Mouse (Mus musculus) embryonic facial prominence, embryonic 14.5 days (tissue): ENCODE measurements around the gene Gmds. TPM values are rescaled to one million over a fixed set of nuclear protein-coding genes. Genes with fewer than 3 reads are reported as not detected.
A peak's percentile ranks its signal among the peaks of the same experiment; 100 is the strongest.

Experiments used
- ATAC-seq: fragments of 200-750 bp; cut with Nextera tagmentation; 2 replicates; pipeline ENCODE4 v1.8.0; 2017; ENCODE audit warnings: low read depth, moderate number of reproducible peaks, moderate TSS enrichment
- DNase-seq: peaks from one replicate; pipeline ENCODE4 v3.0.0-alpha.2; 2015; ENCODE audit warnings: low spot score
- H3K27ac ChIP-seq: fragments of 300-500 bp; sonication (generic); replicated peaks from 2 replicates; pipeline ENCODE4 v1.5.1; 2014; ENCODE audit warnings: low read depth, mild to moderate bottlenecking, low read length, moderate library complexity
- H3K27me3 ChIP-seq: fragments of 300-500 bp; sonication (generic); replicated peaks from 2 replicates; pipeline ENCODE4 v1.6.1; 2014; ENCODE audit warnings: low read length; ENCODE audit not compliant: control insufficient read depth, insufficient read depth
- H3K36me3 ChIP-seq: fragments of 300-500 bp; sonication (generic); 2 replicates; pipeline ENCODE4 v1.6.1; 2014; ENCODE audit warnings: low read length, mixed read lengths; ENCODE audit not compliant: control insufficient read depth, insufficient read depth
- H3K4me1 ChIP-seq: fragments of 300-500 bp; sonication (generic); 2 replicates; pipeline ENCODE4 v1.6.1; 2014; ENCODE audit warnings: antibody characterized with exemption, low read length; ENCODE audit not compliant: control insufficient read depth, insufficient read depth
- H3K4me2 ChIP-seq: fragments of 300-500 bp; sonication (generic); 2 replicates; pipeline ENCODE4 v1.6.1; 2014; ENCODE audit warnings: low read depth, mild to moderate bottlenecking, low read length, moderate library complexity, mixed read lengths
- H3K4me3 ChIP-seq: fragments of 300-500 bp; sonication (generic); 2 replicates; pipeline ENCODE4 v1.5.1; 2014; ENCODE audit warnings: low read depth, mild to moderate bottlenecking, low read length
- H3K9ac ChIP-seq: fragments of 300-500 bp; sonication (generic); 2 replicates; pipeline ENCODE4 v1.6.1; 2014; ENCODE audit warnings: low read depth, mild to moderate bottlenecking, low read length, moderate library complexity, mixed read lengths
- H3K9me3 ChIP-seq: fragments of 300-500 bp; sonication (generic); 2 replicates; pipeline ENCODE4 v1.6.1; 2016; ENCODE audit warnings: low read length; ENCODE audit not compliant: control insufficient read depth
- WGBS: fragments of 180-500 bp; shearing (Covaris S2); extraction: QIAGEN DNeasy Blood & Tissue Kit; methylation state at CpG from one replicate; pipeline ENCODE4 v1.1.7; 2014; 5-methylcytosine and 5-hydroxymethylcytosine counted together
- polyA plus RNA-seq: library from polyadenylated mRNA; unstranded; fragments of >200 nt; fragmentation: Nextera tagmentation; extraction: Ambion mirVana; gene quantifications from 2 replicates; pipeline ENCODE4 v1.2.1, GENCODE M21; 2014

The Gmds gene
- polyA plus RNA-seq, 1 experiment from 2014 or later: 39.4 TPM

GRCm38 (mm10) chr13:32113875-32114274 is 224.7 kb downstream of the Gmds start:
- Histone ChIP-seq H3K36me3 (no peaks in the 10 kb centered on the region), H3K27me3 (no peaks in the 10 kb centered on the region), H3K9ac (no peak overlapping the region), H3K4me3 (no peak overlapping the region), H3K9me3 (no peaks in the 10 kb centered on the region), H3K27ac (no peak overlapping the region), H3K4me1 (no peaks in the 10 kb centered on the region), H3K4me2 (no peak overlapping the region)
- WGBS: 95% methylated on average over 3 of the region's 3 CpGs
- ATAC-seq (no peak), DNase-seq (no peak)

GRCm38 (mm10) chr13:32088303-32088977 is 250.1 kb downstream of the Gmds start:
- DNase-seq: no peak
- WGBS: 49% methylated on average over 7 of the region's 7 CpGs
- ATAC-seq: no peak

GRCm38 (mm10) chr13:32080520-32081249 is 257.9 kb downstream of the Gmds start:
- no peak for DNase-seq
- 41% methylated on average over 6 of the region's 6 CpGs for WGBS
- H3K36me3 ChIP-seq: no peaks in the 10 kb centered on the region
- no peak for ATAC-seq
- H3K4me2 ChIP-seq: no peak overlapping the region
- no peaks in the 10 kb centered on the region for H3K9me3 ChIP-seq
- no peak overlapping the region for H3K27ac ChIP-seq
- no peak overlapping the region for H3K9ac ChIP-seq
- no peaks in the 10 kb centered on the region for H3K4me1 ChIP-seq
- H3K4me3 ChIP-seq: no peak overlapping the region
- H3K27me3 ChIP-seq: no peaks in the 10 kb centered on the region

More at GRCm38 (mm10) chr13:32088303-32088977, 250.1 kb downstream of the Gmds start:
- Histone ChIP-seq H3K27me3 (no peaks in the 10 kb centered on the region), H3K4me1 (0 out of 2 replicates have a peak, but pooled peaks cover 3% of the 10 kb centered on the region), H3K9me3 (no peaks in the 10 kb centered on the region), H3K27ac (no peak overlapping the region), H3K9ac (no peak overlapping the region), H3K4me3 (no peak overlapping the region), H3K36me3 (no peaks in the 10 kb centered on the region), H3K4me2 (no peak overlapping the region)

GRCm38 (mm10) chr13:32073630-32074029 is 264.9 kb downstream of the Gmds start:
- H3K27me3 ChIP-seq: no peaks in the 10 kb centered on the region
- no peaks in the 10 kb centered on the region for H3K4me1 ChIP-seq
- DNase-seq (no peak), ATAC-seq (no peak)
- no peak overlapping the region for H3K27ac ChIP-seq
- no peak overlapping the region for H3K4me3 ChIP-seq
- H3K36me3 ChIP-seq: no peaks in the 10 kb centered on the region
- no peak overlapping the region for H3K4me2 ChIP-seq
- H3K9ac ChIP-seq: no peak overlapping the region
- 50% methylated on average over 2 of the region's 2 CpGs for WGBS
- H3K9me3 ChIP-seq: no peaks in the 10 kb centered on the region

GRCm38 (mm10) chr13:32055321-32055720 is 283.2 kb downstream of the Gmds start:
- Histone ChIP-seq H3K27me3 (no peaks in the 10 kb centered on the region), H3K4me2 (no peak overlapping the region), H3K36me3 (no peaks in the 10 kb centered on the region), H3K4me3 (no peak overlapping the region), H3K27ac (no peak overlapping the region), H3K9ac (no peak overlapping the region), H3K4me1 (no peaks in the 10 kb centered on the region), H3K9me3 (no peaks in the 10 kb centered on the region)
- ATAC-seq (peak; percentile 18; the same call in 1 of the 2 replicates), DNase-seq (peak; percentile 71)
- 36% methylated on average over 6 of the region's 6 CpGs for WGBS

- H3K9ac ChIP-seq: no peak overlapping the region
- H3K9me3 ChIP-seq: no peaks in the 10 kb centered on the region
- H3K4me1 ChIP-seq: no peaks in the 10 kb centered on the region
- H3K27me3 ChIP-seq: no peaks in the 10 kb centered on the region
- DNase-seq (no peak), ATAC-seq (no peak)
- H3K36me3 ChIP-seq: no peaks in the 10 kb centered on the region
- H3K27ac ChIP-seq: no peak overlapping the region
- no peak overlapping the region for H3K4me3 ChIP-seq
- H3K4me2 ChIP-seq: no peak overlapping the region
These were observed 285.0 kb downstream of the Gmds start for GRCm38 (mm10) chr13:32053587-32053986.

GRCm38 (mm10) chr13:32047980-32048959 is 290.3 kb downstream of the Gmds start:
- WGBS: 38% methylated on average over 6 of the region's 6 CpGs
- no peak overlapping the region for H3K27ac ChIP-seq
- H3K4me1 ChIP-seq: no peaks in the 10 kb centered on the region
- ATAC-seq: peak; percentile 47; the same call in 1 of the 2 replicates
- no peak overlapping the region for H3K9ac ChIP-seq
- no peak overlapping the region for H3K4me2 ChIP-seq
- no peaks in the 10 kb centered on the region for H3K9me3 ChIP-seq
- peak; percentile 57 for DNase-seq
- H3K36me3 ChIP-seq: no peaks in the 10 kb centered on the region
- H3K4me3 ChIP-seq: no peak overlapping the region
- H3K27me3 ChIP-seq: no peaks in the 10 kb centered on the region

- Histone ChIP-seq H3K4me3 (no peak overlapping the region), H3K27me3 (no peaks in the 10 kb centered on the region), H3K27ac (no peak overlapping the region), H3K4me1 (no peaks in the 10 kb centered on the region), H3K4me2 (no peak overlapping the region), H3K9ac (no peak overlapping the region), H3K9me3 (no peaks in the 10 kb centered on the region), H3K36me3 (no peaks in the 10 kb centered on the region)
- no peak for ATAC-seq
- no peak for DNase-seq
- 14% methylated on average over 4 of the region's 4 CpGs for WGBS
These were observed 291.6 kb downstream of the Gmds start for GRCm38 (mm10) chr13:32046961-32047360.
